Mouse (Mus musculus): ENCODE measurements at regions not wholly inside any gene's neighbourhood (a gene's known extent, or its start where the extent isn't known, plus 50 kb on each side); places are given as distances from the start of the nearest gene placed in this dataset.

DNA sequence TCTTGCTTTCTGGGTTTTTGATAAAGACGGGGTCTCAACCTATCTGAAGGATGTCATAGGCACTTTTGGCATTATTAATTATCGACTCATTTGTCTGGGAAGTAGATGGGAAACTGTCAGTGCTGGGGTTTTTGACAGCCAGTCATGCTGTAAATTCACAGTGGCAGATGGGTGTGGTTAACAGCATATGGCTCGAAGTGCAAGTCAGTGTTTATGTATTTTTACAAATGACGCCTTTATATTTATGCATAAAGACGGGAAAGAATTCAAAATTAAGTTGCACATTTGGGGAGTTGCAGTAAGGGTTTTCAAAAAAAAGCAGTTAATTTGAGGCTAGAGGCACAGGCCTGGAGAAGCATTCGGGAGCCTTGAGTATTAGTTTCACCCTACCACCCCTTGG is 206.8 kb upstream of the Cdh5 start:
- TF ChIP-seq POLR2A (IDR thresholded peaks at IDR 0.05; ENCODE audit: extremely low read depth, insufficient read depth, low read length) (no peak), CTCF (IDR thresholded peaks at IDR 0.05; ENCODE audit: extremely low read depth, insufficient read depth, low read length) (no peak)
